Mouse (Mus musculus): ENCODE measurements around the gene Lrrc8b. TPM values are rescaled to one million over a fixed set of nuclear protein-coding genes. Genes with fewer than 3 reads are reported as not detected.

The Lrrc8b gene
- total RNA-seq, 1 experiment = 3.4 TPM

- in situ Hi-C loops (cut with MboI; ENCODE audit: low sequenced_read_pairs in 2 of 2, unreplicated experiment in 2 of 2) = no loop called here
- no peak overlapping the region for H3K27ac ChIP-seq (ENCODE audit: insufficient read depth, low read depth, low read length, poor library complexity, severe bottlenecking)
- no peak overlapping the region for H3K9ac ChIP-seq (ENCODE audit: insufficient read depth, low read depth, low read length, poor library complexity, severe bottlenecking)
- no peak for TF ChIP-seq MAFK (IDR thresholded peaks at IDR 0.05; ENCODE audit: insufficient read depth, low read depth, low read length)
- TF ChIP-seq CHD2 (IDR thresholded peaks at IDR 0.05; ENCODE audit: low read depth, low read length) = no peak
- TF ChIP-seq ZNF384 (IDR thresholded peaks at IDR 0.05; ENCODE audit: low read depth, low read length) = no peak
- TF ChIP-seq HCFC1 (IDR thresholded peaks at IDR 0.05; ENCODE audit: borderline replicate concordance, insufficient read depth, low read length) = no peak
- no peak for TF ChIP-seq ZC3H11A (IDR thresholded peaks at IDR 0.05; ENCODE audit: borderline replicate concordance, low read depth, low read length)
- no peak overlapping the region for H3K4me3 ChIP-seq (ENCODE audit: insufficient read depth in 1 of 2, low read depth in 1 of 2, low read length in 2 of 2, poor library complexity in 1 of 2, severe bottlenecking in 1 of 2)
- no peaks in the 10 kb centered on the region for H3K4me1 ChIP-seq (ENCODE audit: control insufficient read depth in 2 of 2, insufficient read depth in 2 of 2, low read length in 2 of 2, poor library complexity in 1 of 2)
- H3K9me3 ChIP-seq (ENCODE audit: control insufficient read depth, insufficient read depth, low read depth, low read length) = no peaks in the 10 kb centered on the region
- DNase-seq (ENCODE audit: low read depth, low spot score) = no peak
- no peaks in the 10 kb centered on the region for H3K36me3 ChIP-seq (ENCODE audit: control insufficient read depth, insufficient read depth, low read length, poor library complexity, severe bottlenecking)
These were observed 100.0 kb downstream of the Lrrc8b start for GRCm38 (mm10) chr5:105515532-105515931.

- no peaks in the 10 kb centered on the region for H3K36me3 ChIP-seq (ENCODE audit: control insufficient read depth, insufficient read depth, low read length, poor library complexity, severe bottlenecking)
- no peak overlapping the region for H3K4me3 ChIP-seq (ENCODE audit: insufficient read depth in 1 of 2, low read depth in 1 of 2, low read length in 2 of 2, poor library complexity in 1 of 2, severe bottlenecking in 1 of 2)
- H3K9me3 ChIP-seq (ENCODE audit: control insufficient read depth, insufficient read depth, low read depth, low read length) = no peaks in the 10 kb centered on the region
- in situ Hi-C loops (cut with MboI; ENCODE audit: low sequenced_read_pairs in 2 of 2, unreplicated experiment in 2 of 2) = no loop called here
- TF ChIP-seq MAFK (IDR thresholded peaks at IDR 0.05; ENCODE audit: insufficient read depth, low read depth, low read length) (no peak), ZC3H11A (IDR thresholded peaks at IDR 0.05; ENCODE audit: borderline replicate concordance, low read depth, low read length) (no peak), HCFC1 (IDR thresholded peaks at IDR 0.05; ENCODE audit: borderline replicate concordance, insufficient read depth, low read length) (no peak), ZNF384 (IDR thresholded peaks at IDR 0.05; ENCODE audit: low read depth, low read length) (no peak), CHD2 (IDR thresholded peaks at IDR 0.05; ENCODE audit: low read depth, low read length) (no peak)
- no peak overlapping the region for H3K9ac ChIP-seq (ENCODE audit: insufficient read depth, low read depth, low read length, poor library complexity, severe bottlenecking)
- no peak overlapping the region for H3K27ac ChIP-seq (ENCODE audit: insufficient read depth, low read depth, low read length, poor library complexity, severe bottlenecking)
- no peak for DNase-seq (ENCODE audit: low read depth, low spot score)
- no peaks in the 10 kb centered on the region for H3K4me1 ChIP-seq (ENCODE audit: control insufficient read depth in 2 of 2, insufficient read depth in 2 of 2, low read length in 2 of 2, poor library complexity in 1 of 2)
These were observed 100.7 kb downstream of the Lrrc8b start for GRCm38 (mm10) chr5:105516290-105516689.

- Histone ChIP-seq H3K9me3 (ENCODE audit: control insufficient read depth, insufficient read depth, low read depth, low read length) (no peaks in the 10 kb centered on the region), H3K9ac (ENCODE audit: insufficient read depth, low read depth, low read length, poor library complexity, severe bottlenecking) (no peak overlapping the region), H3K4me3 (ENCODE audit: insufficient read depth in 1 of 2, low read depth in 1 of 2, low read length in 2 of 2, poor library complexity in 1 of 2, severe bottlenecking in 1 of 2) (peak overlapping the region in 1 of 2 experiments; percentile 98; a peak in 2 of 4 replicates), H3K4me1 (ENCODE audit: control insufficient read depth in 2 of 2, insufficient read depth in 2 of 2, low read length in 2 of 2, poor library complexity in 1 of 2) (no peaks in the 10 kb centered on the region), H3K27ac (ENCODE audit: insufficient read depth, low read depth, low read length, poor library complexity, severe bottlenecking) (no peak overlapping the region), H3K36me3 (ENCODE audit: control insufficient read depth, insufficient read depth, low read length, poor library complexity, severe bottlenecking) (no peaks in the 10 kb centered on the region)
- TF ChIP-seq ZC3H11A (IDR thresholded peaks at IDR 0.05; ENCODE audit: borderline replicate concordance, low read depth, low read length) = no peak
- no peak for TF ChIP-seq CHD2 (IDR thresholded peaks at IDR 0.05; ENCODE audit: low read depth, low read length)
- no peak for TF ChIP-seq HCFC1 (IDR thresholded peaks at IDR 0.05; ENCODE audit: borderline replicate concordance, insufficient read depth, low read length)
- TF ChIP-seq MAFK (IDR thresholded peaks at IDR 0.05; ENCODE audit: insufficient read depth, low read depth, low read length) = no peak
- no peak for TF ChIP-seq ZNF384 (IDR thresholded peaks at IDR 0.05; ENCODE audit: low read depth, low read length)
- in situ Hi-C loops (cut with MboI; ENCODE audit: low sequenced_read_pairs in 2 of 2, unreplicated experiment in 2 of 2) = no loop called here
- no peak for DNase-seq (ENCODE audit: low read depth, low spot score)
These were observed 102.5 kb downstream of the Lrrc8b start for GRCm38 (mm10) chr5:105517992-105518625.

GRCm38 (mm10) chr5:105518626-105519095 is 103.1 kb downstream of the Lrrc8b start:
- no peaks in the 10 kb centered on the region for H3K9me3 ChIP-seq (ENCODE audit: control insufficient read depth, insufficient read depth, low read depth, low read length)
- H3K4me3 ChIP-seq (ENCODE audit: insufficient read depth in 1 of 2, low read depth in 1 of 2, low read length in 2 of 2, poor library complexity in 1 of 2, severe bottlenecking in 1 of 2) = peak overlapping the region; percentile 68 to 98
- no peak for DNase-seq (ENCODE audit: low read depth, low spot score)
- peak overlapping the region; percentile 60; the same call in 1 of the 2 replicates for H3K9ac ChIP-seq (ENCODE audit: insufficient read depth, low read depth, low read length, poor library complexity, severe bottlenecking)
- H3K36me3 ChIP-seq (ENCODE audit: control insufficient read depth, insufficient read depth, low read length, poor library complexity, severe bottlenecking) = no peaks in the 10 kb centered on the region
- TF ChIP-seq MAFK (IDR thresholded peaks at IDR 0.05; ENCODE audit: insufficient read depth, low read depth, low read length) (no peak), CHD2 (IDR thresholded peaks at IDR 0.05; ENCODE audit: low read depth, low read length) (no peak), ZC3H11A (IDR thresholded peaks at IDR 0.05; ENCODE audit: borderline replicate concordance, low read depth, low read length) (no peak), ZNF384 (IDR thresholded peaks at IDR 0.05; ENCODE audit: low read depth, low read length) (no peak), HCFC1 (IDR thresholded peaks at IDR 0.05; ENCODE audit: borderline replicate concordance, insufficient read depth, low read length) (no peak)
- no peaks in the 10 kb centered on the region for H3K4me1 ChIP-seq (ENCODE audit: control insufficient read depth in 2 of 2, insufficient read depth in 2 of 2, low read length in 2 of 2, poor library complexity in 1 of 2)
- in situ Hi-C loops (cut with MboI; ENCODE audit: low sequenced_read_pairs in 2 of 2, unreplicated experiment in 2 of 2) = no loop called here
- no peak overlapping the region for H3K27ac ChIP-seq (ENCODE audit: insufficient read depth, low read depth, low read length, poor library complexity, severe bottlenecking)

Data from ES-E14 (cell line).